Mouse (Mus musculus) brown adipose tissue, adult 24 weeks (tissue): ENCODE measurements around the gene Cplx2. TPM values are rescaled to one million over a fixed set of nuclear protein-coding genes. Genes with fewer than 3 reads are reported as not detected.

Source experiments
- H3K27ac ChIP-seq: fragments of 200-500 bp; replicated peaks from 2 replicates; pipeline ENCODE4 v1.5.1; 2012; ENCODE audit warnings: low read depth, mild to moderate bottlenecking, low read length
- H3K4me1 ChIP-seq: fragments of 200-500 bp; 2 replicates; pipeline ENCODE4 v1.6.1; 2012; ENCODE audit warnings: low read length, mixed read lengths; ENCODE audit not compliant: control insufficient read depth, insufficient read depth, insufficient read length
- H3K4me3 ChIP-seq: fragments of 200-500 bp; 2 replicates; pipeline ENCODE4 v1.5.1; 2012; ENCODE audit warnings: low read depth, mild to moderate bottlenecking, low read length, moderate library complexity; ENCODE audit not compliant: insufficient read depth
- polyA plus RNA-seq: library from polyadenylated mRNA; stranded (reverse); fragments of >200 nt; gene quantifications from 2 replicates; pipeline ENCODE4 v1.2.4, GENCODE M21; 2012; ENCODE audit not compliant: missing spikeins, insufficient read depth, insufficient read length

Cplx2 gene
- polyA plus RNA-seq, 1 experiment = 1.4 TPM

DNA sequence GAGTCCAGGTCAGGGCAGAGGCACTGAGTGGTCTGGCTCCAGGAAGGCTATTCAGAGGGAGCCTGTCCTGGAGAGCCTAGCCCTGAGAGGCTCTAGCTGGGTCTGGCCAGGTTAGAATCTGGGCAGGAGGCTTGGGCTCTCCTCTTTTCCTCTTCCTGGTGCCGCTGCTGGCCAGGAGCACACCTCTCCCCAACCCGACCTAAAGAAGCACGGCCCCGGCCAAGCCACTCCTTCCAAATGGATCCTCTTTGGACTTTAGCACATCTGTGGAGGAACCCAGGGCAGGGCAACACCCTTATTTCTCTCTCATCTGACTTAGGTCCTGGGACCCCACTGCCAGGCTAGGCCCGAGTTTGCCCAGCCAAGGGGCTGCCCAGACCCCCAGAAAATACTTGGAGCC, 9.3 kb downstream of the Cplx2 start:
- Histone ChIP-seq H3K4me3 (no peak overlapping the region), H3K4me1 (no peaks in the 10 kb centered on the region), H3K27ac (no peak overlapping the region)

- Histone ChIP-seq H3K4me3 (no peak overlapping the region), H3K4me1 (no peaks in the 10 kb centered on the region)
Measured at GRCm38 (mm10) chr13:54381396-54381795, 10.2 kb downstream of the Cplx2 start.

DNA sequence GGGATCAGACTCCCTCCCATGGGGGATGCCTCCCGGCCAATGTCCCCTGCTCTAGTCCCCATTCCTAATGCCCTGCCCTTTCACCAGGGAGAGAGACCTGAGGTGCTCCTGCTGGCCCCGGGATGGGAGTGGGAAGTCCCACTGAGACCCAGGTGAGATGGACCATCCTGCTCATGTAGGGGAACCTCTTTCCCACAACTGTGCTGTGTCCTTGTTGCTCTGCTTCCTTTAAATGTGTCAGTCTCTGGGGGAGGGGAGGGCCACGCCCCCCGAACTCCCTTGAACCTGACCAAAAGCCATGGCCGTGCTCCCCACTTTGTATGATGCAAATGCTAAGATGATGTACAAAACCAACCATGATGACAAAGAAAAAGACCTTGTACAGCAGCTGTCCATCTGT, 12.4 kb downstream of the Cplx2 start:
- no peak overlapping the region for H3K27ac ChIP-seq
- no peaks in the 10 kb centered on the region for H3K4me1 ChIP-seq
- no peak overlapping the region for H3K4me3 ChIP-seq

More at GRCm38 (mm10) chr13:54381396-54381795, 10.2 kb downstream of the Cplx2 start:
- H3K27ac ChIP-seq = no peak overlapping the region

GRCm38 (mm10) chr13:54384518-54384917, 13.4 kb downstream of the Cplx2 start:
- H3K4me1 ChIP-seq = no peaks in the 10 kb centered on the region
- no peak overlapping the region for H3K27ac ChIP-seq
- no peak overlapping the region for H3K4me3 ChIP-seq

DNA sequence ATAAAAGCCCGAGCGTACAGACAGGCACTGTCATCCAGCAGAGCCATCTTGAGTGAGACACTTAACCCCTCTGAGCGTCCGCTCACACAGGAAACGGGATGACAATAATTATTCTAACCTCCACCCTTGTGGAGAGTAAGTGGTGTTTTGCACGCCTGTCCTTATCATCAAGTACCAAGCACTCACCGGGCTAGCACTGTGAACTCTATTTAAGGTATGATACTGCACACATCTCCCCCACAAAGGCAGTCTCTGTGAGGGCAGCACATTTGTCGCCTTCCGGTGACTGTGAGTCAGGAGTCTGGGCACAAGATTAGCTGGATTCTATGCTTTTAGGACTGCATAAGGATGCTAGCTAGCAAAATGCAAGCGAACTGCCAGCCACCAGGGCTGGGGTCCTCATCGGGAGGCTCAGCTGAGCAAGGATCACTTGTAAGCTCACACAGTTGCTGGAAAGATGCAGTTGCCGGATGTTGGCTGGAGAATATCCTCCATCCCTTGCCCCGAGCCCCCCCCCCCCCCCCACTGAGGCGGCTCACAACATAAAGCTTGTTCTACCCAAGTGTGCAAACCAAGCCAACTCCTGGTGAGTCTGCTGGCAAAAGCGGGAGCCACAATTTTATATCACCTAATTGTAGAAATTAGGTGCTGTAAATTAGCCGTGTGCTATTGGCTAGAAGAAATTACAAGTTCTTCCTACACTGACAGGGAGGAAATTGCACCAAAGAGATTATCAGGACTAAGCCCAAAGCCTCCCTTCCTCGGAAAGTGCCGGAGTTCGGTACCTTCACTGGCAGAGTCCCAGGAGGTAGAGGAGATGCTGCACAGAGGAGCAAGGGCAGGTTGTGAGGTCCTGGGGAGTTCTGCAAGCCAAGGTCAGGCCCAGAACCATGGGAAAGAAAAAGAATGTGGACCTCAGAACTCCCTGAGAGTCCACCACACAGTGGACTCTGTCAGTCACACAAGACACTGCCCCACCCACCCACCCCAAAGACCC, 14.2 kb downstream of the Cplx2 start:
- Histone ChIP-seq H3K27ac (no peak overlapping the region), H3K4me3 (no peak overlapping the region), H3K4me1 (no peaks in the 10 kb centered on the region)

DNA sequence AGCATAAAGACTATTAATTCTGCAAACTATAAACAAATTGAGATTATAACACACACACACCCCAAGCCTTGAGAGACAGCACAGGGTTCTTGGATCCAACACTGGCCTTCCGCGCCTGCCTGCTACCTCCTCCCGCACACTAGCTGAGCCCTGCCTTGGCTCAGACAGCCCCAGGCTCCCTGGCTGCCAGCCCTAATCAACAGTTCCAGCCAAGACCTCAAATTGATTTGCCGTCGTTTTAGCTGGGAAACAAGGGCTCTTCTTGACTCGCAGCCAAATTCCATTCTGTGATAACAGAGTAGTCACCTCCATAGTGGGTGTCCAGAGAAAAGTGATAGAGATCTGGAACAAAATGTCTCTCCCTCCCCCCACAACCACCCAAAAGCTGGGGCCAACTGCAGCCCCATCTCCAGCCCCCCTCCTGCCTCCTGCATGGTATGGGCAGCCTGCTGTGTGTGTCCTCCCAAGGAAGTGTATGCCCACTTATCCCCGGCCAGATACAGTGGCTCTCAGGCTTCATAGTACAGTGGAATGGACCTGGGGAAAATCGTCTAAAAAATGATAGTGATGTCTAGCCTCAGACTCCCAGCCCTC, 18.9 kb downstream of the Cplx2 start:
- Histone ChIP-seq H3K27ac (no peak overlapping the region), H3K4me1 (no peaks in the 10 kb centered on the region), H3K4me3 (no peak overlapping the region)

GRCm38 (mm10) chr13:54390565-54391013, 19.4 kb downstream of the Cplx2 start:
- H3K27ac ChIP-seq = no peak overlapping the region
- no peak overlapping the region for H3K4me3 ChIP-seq
- H3K4me1 ChIP-seq = no peaks in the 10 kb centered on the region

DNA sequence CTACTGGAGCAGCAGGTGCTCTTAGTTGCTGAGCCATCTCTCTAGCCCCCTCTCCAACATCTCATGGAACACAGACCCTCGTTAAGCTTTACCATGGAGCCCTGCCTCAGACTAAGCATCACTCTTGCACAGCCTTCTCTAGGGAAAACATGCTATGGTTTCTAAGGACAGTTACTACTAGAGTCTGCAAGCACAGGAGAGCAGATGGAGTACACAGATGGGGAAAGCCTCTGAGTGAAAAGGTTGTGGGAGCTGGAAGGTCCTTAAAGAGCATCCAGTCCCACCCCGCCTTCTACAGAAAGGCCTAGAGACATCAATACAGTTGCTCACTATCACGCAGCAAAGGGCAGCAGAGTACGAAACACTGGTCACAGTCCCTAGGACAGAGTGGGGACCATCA, 20.2 kb downstream of the Cplx2 start:
- no peaks in the 10 kb centered on the region for H3K4me1 ChIP-seq

GRCm38 (mm10) chr13:54397069-54397468, 25.9 kb downstream of the Cplx2 start:
- H3K4me1 ChIP-seq = no peaks in the 10 kb centered on the region
- no peak overlapping the region for H3K4me3 ChIP-seq
- H3K27ac ChIP-seq = no peak overlapping the region

More for the DNA sequence above, 20.2 kb downstream of the Cplx2 start:
- Histone ChIP-seq H3K27ac (no peak overlapping the region), H3K4me3 (no peak overlapping the region)

DNA sequence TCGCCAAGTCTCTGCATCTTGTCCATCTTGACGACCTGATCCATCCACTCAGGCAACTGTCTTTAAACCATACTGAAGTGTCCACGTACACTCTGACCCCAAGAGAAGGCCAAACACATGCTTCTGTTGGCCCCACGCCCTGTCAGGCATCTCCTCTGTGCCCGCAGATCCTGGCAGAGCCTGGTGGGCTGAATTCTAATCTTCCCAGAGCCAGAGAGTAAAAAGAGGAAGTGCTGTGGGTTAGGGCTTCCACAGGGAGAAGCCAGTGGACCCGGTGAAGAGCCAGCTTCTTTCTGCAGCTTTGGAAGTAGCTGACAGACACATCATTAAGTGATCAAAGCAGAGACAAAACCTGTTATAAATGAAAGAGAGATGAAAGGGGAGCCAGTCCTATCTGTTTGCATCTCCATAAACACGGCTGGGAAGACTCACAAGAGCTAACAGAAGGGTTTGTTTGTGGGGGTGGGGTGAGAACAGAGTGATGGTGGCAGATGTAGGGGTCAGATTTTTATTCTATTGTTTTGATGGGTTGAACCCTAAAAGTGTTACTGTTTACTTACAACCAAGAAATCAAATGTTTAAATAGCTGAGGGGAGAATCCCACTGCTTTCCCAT, 29.5 kb downstream of the Cplx2 start:
- H3K4me1 ChIP-seq = no peaks in the 10 kb centered on the region
- H3K27ac ChIP-seq = no peak overlapping the region
- H3K4me3 ChIP-seq = no peak overlapping the region

- Histone ChIP-seq H3K4me3 (no peak overlapping the region), H3K27ac (no peak overlapping the region), H3K4me1 (no peaks in the 10 kb centered on the region)
Measured at GRCm38 (mm10) chr13:54401180-54401569, 30.0 kb downstream of the Cplx2 start.

DNA sequence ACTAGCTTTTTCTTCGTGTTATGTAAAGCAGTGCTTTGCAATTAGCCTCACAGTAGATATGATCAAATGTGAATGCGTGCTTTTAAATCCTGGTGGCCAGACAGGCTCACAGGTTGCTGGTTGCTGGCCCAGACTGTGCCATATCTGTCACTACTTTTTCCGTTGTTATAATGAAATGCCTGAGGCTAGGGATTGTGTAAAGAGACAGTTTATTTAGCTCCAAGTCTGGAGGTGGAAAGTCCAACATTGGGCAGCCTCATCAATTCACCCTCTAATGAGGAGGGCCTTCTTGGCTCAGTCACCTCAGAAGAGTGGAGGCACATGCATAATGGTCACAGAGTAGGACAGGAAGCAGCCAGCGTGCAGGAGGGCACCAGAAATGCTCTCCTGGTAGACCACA, 31.2 kb downstream of the Cplx2 start:
- Histone ChIP-seq H3K4me1 (no peaks in the 10 kb centered on the region), H3K27ac (no peak overlapping the region)

DNA sequence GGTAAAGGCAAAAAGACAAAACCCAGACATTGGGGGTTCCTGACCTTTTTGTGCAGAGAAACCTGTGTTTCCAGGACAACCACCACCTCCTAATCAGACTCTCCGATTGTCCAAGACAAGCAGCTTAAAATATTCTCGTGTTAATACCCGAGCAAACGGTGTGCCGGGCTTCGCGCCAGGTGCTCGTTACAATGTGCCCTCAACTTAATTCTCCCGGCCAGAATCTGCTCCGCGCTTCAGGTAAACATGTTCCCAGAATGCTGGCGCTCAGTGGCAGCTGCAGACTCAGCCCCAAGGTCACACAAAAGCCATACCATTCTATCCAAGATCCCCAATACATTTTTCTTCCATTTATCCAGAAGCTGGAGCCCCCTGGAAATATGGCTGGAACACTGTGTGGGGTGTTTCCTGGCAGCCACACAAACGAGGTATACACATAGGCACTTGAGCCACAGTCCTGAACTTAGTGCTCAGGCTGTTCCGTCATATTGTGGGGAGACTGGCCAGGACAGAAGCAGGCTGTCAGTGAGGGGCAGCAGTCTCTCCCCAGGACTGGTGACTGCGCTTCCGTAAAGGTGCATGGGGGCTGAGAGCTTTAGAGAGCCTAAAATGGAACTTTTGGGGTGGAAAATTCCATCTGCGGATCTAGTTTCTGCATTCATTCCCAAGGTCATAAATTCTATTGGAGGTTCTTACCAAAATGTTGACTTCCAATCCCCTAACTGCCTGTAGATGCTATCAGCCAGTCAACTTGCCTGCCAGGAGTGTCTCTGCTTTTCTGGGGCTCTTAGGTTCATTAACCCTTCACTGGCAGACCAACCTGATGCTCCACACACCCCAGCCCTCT, 32.3 kb downstream of the Cplx2 start:
- no peak overlapping the region for H3K27ac ChIP-seq
- no peaks in the 10 kb centered on the region for H3K4me1 ChIP-seq
- H3K4me3 ChIP-seq = no peak overlapping the region

More for the DNA sequence above, 31.2 kb downstream of the Cplx2 start:
- no peak overlapping the region for H3K4me3 ChIP-seq

GRCm38 (mm10) chr13:54404205-54404604, 33.1 kb downstream of the Cplx2 start:
- H3K4me1 ChIP-seq = no peaks in the 10 kb centered on the region
- H3K27ac ChIP-seq = no peak overlapping the region
- H3K4me3 ChIP-seq = no peak overlapping the region

- Histone ChIP-seq H3K4me1 (no peaks in the 10 kb centered on the region), H3K27ac (no peak overlapping the region), H3K4me3 (no peak overlapping the region)
Measured at GRCm38 (mm10) chr13:54405805-54406204, 34.7 kb downstream of the Cplx2 start.
